Mouse (Mus musculus) neural tube, embryonic 14.5 days (tissue): ENCODE measurements at regions not wholly inside any gene's neighbourhood (a gene's known extent, or its start where the extent isn't known, plus 50 kb on each side); places are given as distances from the start of the nearest gene placed in this dataset.

Experiments used
- ATAC-seq: fragments of 200-750 bp; cut with Nextera tagmentation; 2 replicates; pipeline ENCODE4 v1.8.0; 2017; ENCODE audit warnings: low read depth, mild to moderate bottlenecking, moderate TSS enrichment, moderate library complexity
- H3K27ac ChIP-seq: fragments of 300-500 bp; sonication (generic); 2 replicates; pipeline ENCODE4 v1.5.1; 2014; ENCODE audit warnings: low read depth, mild to moderate bottlenecking, control low read depth, low read length, moderate library complexity, mixed read lengths
- H3K27me3 ChIP-seq: fragments of 300-500 bp; sonication (generic); 2 replicates; pipeline ENCODE4 v1.6.1; 2014; ENCODE audit warnings: low read length; ENCODE audit not compliant: control insufficient read depth, insufficient read depth
- H3K36me3 ChIP-seq: fragments of 300-500 bp; sonication (generic); 2 replicates; pipeline ENCODE4 v1.6.1; 2014; ENCODE audit warnings: low read length, mixed read lengths; ENCODE audit not compliant: control insufficient read depth, insufficient read depth
- H3K4me1 ChIP-seq: fragments of 300-500 bp; sonication (generic); 2 replicates; pipeline ENCODE4 v1.6.1; 2014; ENCODE audit warnings: low read length; ENCODE audit not compliant: control insufficient read depth, insufficient read depth
- H3K4me2 ChIP-seq: fragments of 300-500 bp; sonication (generic); 2 replicates; pipeline ENCODE4 v1.6.1; 2014; ENCODE audit warnings: mild to moderate bottlenecking, low read depth, low read length, control low read depth
- H3K4me3 ChIP-seq: fragments of 300-500 bp; sonication (generic); 2 replicates; pipeline ENCODE4 v1.5.1; 2014; ENCODE audit warnings: low read depth, low read length, control low read depth, mixed read lengths
- H3K9ac ChIP-seq: fragments of 300-500 bp; sonication (generic); replicated peaks from 2 replicates; pipeline ENCODE4 v1.6.1; 2014; ENCODE audit warnings: low read depth, mild to moderate bottlenecking, control low read depth, low read length, mixed read lengths
- H3K9me3 ChIP-seq: fragments of 300-500 bp; sonication (generic); 2 replicates; pipeline ENCODE4 v1.6.1; 2016; ENCODE audit warnings: low read length; ENCODE audit not compliant: control insufficient read depth
- WGBS: fragments of 180-500 bp; shearing (Covaris S2); extraction: QIAGEN DNeasy Blood & Tissue Kit; methylation state at CpG from one replicate; pipeline ENCODE4 v1.1.7; 2014; 5-methylcytosine and 5-hydroxymethylcytosine counted together

- WGBS: 94% methylated on average over 3 of the region's 3 CpGs
- H3K4me3 ChIP-seq: no peak overlapping the region
- H3K4me1 ChIP-seq: no peaks in the 10 kb centered on the region
- no peaks in the 10 kb centered on the region for H3K36me3 ChIP-seq
- H3K4me2 ChIP-seq: no peak overlapping the region
- H3K9me3 ChIP-seq: no peaks in the 10 kb centered on the region
- no peak overlapping the region for H3K9ac ChIP-seq
- no peak for ATAC-seq
- H3K27me3 ChIP-seq: no peaks in the 10 kb centered on the region
- no peak overlapping the region for H3K27ac ChIP-seq
These were observed 121.2 kb upstream of the Eef2kmt start for GRCm38 (mm10) chr16:5377001-5377400.

GRCm38 (mm10) chr16:5374818-5375605 lies 119.2 kb upstream of the Eef2kmt start:
- WGBS: 46% methylated on average over 6 of the region's 6 CpGs
- Histone ChIP-seq H3K4me2 (no peak overlapping the region), H3K27me3 (no peaks in the 10 kb centered on the region), H3K9me3 (no peaks in the 10 kb centered on the region), H3K27ac (no peak overlapping the region), H3K36me3 (no peaks in the 10 kb centered on the region), H3K4me3 (no peak overlapping the region), H3K9ac (no peak overlapping the region), H3K4me1 (no peaks in the 10 kb centered on the region)
- no peak for ATAC-seq

GRCm38 (mm10) chr16:5371175-5371893 lies 115.6 kb upstream of the Eef2kmt start:
- H3K36me3 ChIP-seq: no peaks in the 10 kb centered on the region
- no peak overlapping the region for H3K27ac ChIP-seq
- H3K4me3 ChIP-seq: no peak overlapping the region
- H3K4me1 ChIP-seq: no peaks in the 10 kb centered on the region
- WGBS: 90% methylated on average over 4 of the region's 4 CpGs
- H3K27me3 ChIP-seq: no peaks in the 10 kb centered on the region
- no peak overlapping the region for H3K4me2 ChIP-seq
- no peaks in the 10 kb centered on the region for H3K9me3 ChIP-seq
- H3K9ac ChIP-seq: no peak overlapping the region
- ATAC-seq: no peak

- Histone ChIP-seq H3K36me3 (no peaks in the 10 kb centered on the region), H3K4me1 (no peaks in the 10 kb centered on the region), H3K27ac (no peak overlapping the region), H3K27me3 (no peaks in the 10 kb centered on the region), H3K9ac (no peak overlapping the region), H3K9me3 (no peaks in the 10 kb centered on the region), H3K4me2 (no peak overlapping the region), H3K4me3 (no peak overlapping the region)
- ATAC-seq: no peak
These were observed 114.7 kb upstream of the Eef2kmt start for GRCm38 (mm10) chr16:5370496-5370895.

GRCm38 (mm10) chr16:5368897-5369558 lies 113.2 kb upstream of the Eef2kmt start:
- WGBS: 55% methylated on average over 7 of the region's 7 CpGs
- Histone ChIP-seq H3K9ac (no peak overlapping the region), H3K4me2 (no peak overlapping the region), H3K9me3 (no peaks in the 10 kb centered on the region), H3K36me3 (no peaks in the 10 kb centered on the region), H3K27ac (no peak overlapping the region), H3K4me3 (no peak overlapping the region), H3K27me3 (no peaks in the 10 kb centered on the region), H3K4me1 (no peaks in the 10 kb centered on the region)
- ATAC-seq: no peak

GRCm38 (mm10) chr16:5368357-5368756 lies 112.6 kb upstream of the Eef2kmt start:
- WGBS: 84% methylated on average over 8 of the region's 8 CpGs
- ATAC-seq: no peak
- H3K27ac ChIP-seq: no peak overlapping the region

GRCm38 (mm10) chr16:5367581-5368119 lies 111.9 kb upstream of the Eef2kmt start:
- Histone ChIP-seq H3K27me3 (no peaks in the 10 kb centered on the region), H3K9ac (no peak overlapping the region), H3K9me3 (no peaks in the 10 kb centered on the region), H3K4me1 (no peaks in the 10 kb centered on the region), H3K36me3 (no peaks in the 10 kb centered on the region), H3K27ac (no peak overlapping the region), H3K4me2 (no peak overlapping the region), H3K4me3 (no peak overlapping the region)
- ATAC-seq: no peak
- WGBS: 89% methylated on average over 10 of the region's 10 CpGs

More at GRCm38 (mm10) chr16:5368357-5368756, 112.6 kb upstream of the Eef2kmt start:
- Histone ChIP-seq H3K4me2 (no peak overlapping the region), H3K36me3 (no peaks in the 10 kb centered on the region), H3K9ac (no peak overlapping the region), H3K27me3 (no peaks in the 10 kb centered on the region), H3K4me1 (no peaks in the 10 kb centered on the region), H3K4me3 (no peak overlapping the region), H3K9me3 (no peaks in the 10 kb centered on the region)

GRCm38 (mm10) chr16:5366021-5366420 lies 110.2 kb upstream of the Eef2kmt start:
- H3K4me1 ChIP-seq: no peaks in the 10 kb centered on the region
- WGBS: 89% methylated on average over 3 of the region's 3 CpGs
- no peak overlapping the region for H3K9ac ChIP-seq
- H3K4me2 ChIP-seq: no peak overlapping the region
- H3K4me3 ChIP-seq: no peak overlapping the region
- H3K36me3 ChIP-seq: no peaks in the 10 kb centered on the region
- H3K9me3 ChIP-seq: no peaks in the 10 kb centered on the region
- H3K27ac ChIP-seq: no peak overlapping the region
- no peaks in the 10 kb centered on the region for H3K27me3 ChIP-seq
- ATAC-seq: no peak
